Mouse (Mus musculus) embryonic facial prominence, embryonic 13.5 days (tissue): ENCODE results near the gene Adcy4. TPM values are rescaled to one million over a fixed set of nuclear protein-coding genes. Genes with fewer than 3 reads are reported as not detected.

Experiments
- ATAC-seq: fragments of 200-750 bp; cut with Nextera tagmentation; 2 replicates; pipeline ENCODE4 v1.8.0; 2017; ENCODE audit warnings: low read depth; ENCODE audit not compliant: insufficient number of reproducible peaks, insufficient read depth, low FRiP score, low TSS enrichment
- H3K27ac ChIP-seq: fragments of 300-500 bp; sonication (generic); 2 replicates; pipeline ENCODE4 v1.5.1; 2015; ENCODE audit warnings: moderate library complexity, mild to moderate bottlenecking, inconsistent platforms
- H3K27me3 ChIP-seq: fragments of 300-500 bp; sonication (generic); 2 replicates; pipeline ENCODE4 v1.6.1; 2015; ENCODE audit warnings: mild to moderate bottlenecking, inconsistent platforms
- H3K36me3 ChIP-seq: fragments of 300-500 bp; sonication (generic); 2 replicates; pipeline ENCODE4 v1.6.1; 2015; ENCODE audit warnings: mild to moderate bottlenecking, inconsistent platforms
- H3K4me1 ChIP-seq: fragments of 300-500 bp; sonication (generic); 2 replicates; pipeline ENCODE4 v1.6.1; 2015; ENCODE audit warnings: inconsistent platforms
- H3K4me2 ChIP-seq: fragments of 300-500 bp; sonication (generic); 2 replicates; pipeline ENCODE4 v1.6.1; 2015; ENCODE audit warnings: moderate library complexity, mild to moderate bottlenecking, inconsistent platforms
- H3K4me3 ChIP-seq: fragments of 300-500 bp; sonication (generic); 2 replicates; pipeline ENCODE4 v1.5.1; 2015; ENCODE audit warnings: mild to moderate bottlenecking, inconsistent platforms
- H3K9ac ChIP-seq: fragments of 300-500 bp; sonication (generic); 2 replicates; pipeline ENCODE4 v1.6.1; 2015; ENCODE audit warnings: mild to moderate bottlenecking, inconsistent platforms
- H3K9me3 ChIP-seq: fragments of 300-500 bp; sonication (generic); 2 replicates; pipeline ENCODE4 v1.6.1; 2016; ENCODE audit warnings: inconsistent platforms
- WGBS: fragments of 180-500 bp; shearing (Covaris S2); methylation state at CpG from one replicate; pipeline ENCODE4 v1.1.7; 2015; ENCODE audit warnings: mixed read lengths; 5-methylcytosine and 5-hydroxymethylcytosine counted together
- polyA plus RNA-seq: library from polyadenylated mRNA; unstranded; fragments of >200 nt; fragmentation: Nextera tagmentation; extraction: Ambion mirVana; gene quantifications from 2 replicates; pipeline ENCODE4 v1.2.1, GENCODE M21; 2015

Gene Adcy4
- polyA plus RNA-seq, 1 experiment from 2014 or later: 20.2 TPM

GRCm38 (mm10) chr14:55787731-55788130, 3.8 kb upstream of the Adcy4 start:
- WGBS: 40% methylated on average over 11 of the region's 11 CpGs
- Histone ChIP-seq H3K4me2 (peak overlapping the region; percentile 91), H3K4me1 (peaks cover 20% of the 10 kb centered on the region), H3K9ac (peak overlapping the region; percentile 71), H3K27ac (no peak overlapping the region), H3K4me3 (peak overlapping the region; percentile 56), H3K27me3 (peaks cover 60% of the 10 kb centered on the region), H3K36me3 (peaks cover 6% of the 10 kb centered on the region), H3K9me3 (no peaks in the 10 kb centered on the region)
- ATAC-seq: no peak

DNA sequence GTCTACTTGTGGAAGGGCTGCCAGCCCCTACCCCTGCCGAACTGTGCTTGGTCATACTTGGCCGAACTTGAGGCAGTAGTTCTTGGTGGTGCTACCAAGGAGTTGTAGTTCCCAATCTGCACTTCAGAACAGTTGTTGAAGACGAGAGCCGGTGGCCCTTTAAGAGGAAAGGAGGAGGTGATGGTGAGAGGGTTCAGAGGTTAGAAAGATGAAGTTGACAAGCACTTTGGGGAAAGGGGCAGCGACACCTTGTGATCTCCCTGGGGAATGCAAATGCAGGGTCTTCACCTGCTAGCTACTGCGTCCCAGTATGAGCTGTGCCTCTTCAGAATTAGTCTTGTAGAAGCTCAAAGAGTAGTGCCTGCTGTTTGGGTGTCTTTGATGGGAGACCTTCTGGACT, 1.3 kb upstream of the Adcy4 start:
- Histone ChIP-seq H3K9me3 (no peaks in the 10 kb centered on the region), H3K4me2 (no peak overlapping the region), H3K36me3 (peaks cover 6% of the 10 kb centered on the region), H3K4me3 (no peak overlapping the region), H3K27me3 (peaks cover 64% of the 10 kb centered on the region), H3K4me1 (peaks cover 41% of the 10 kb centered on the region), H3K9ac (no peak overlapping the region), H3K27ac (no peak overlapping the region)
- no peak for ATAC-seq
- WGBS: 25% methylated on average over 6 of the region's 6 CpGs

- peak overlapping the region; percentile 75 for H3K9ac ChIP-seq
- peaks cover 56% of the 10 kb centered on the region for H3K27me3 ChIP-seq
Measured at GRCm38 (mm10) chr14:55783171-55783957, 531 bp downstream of the Adcy4 start.

DNA sequence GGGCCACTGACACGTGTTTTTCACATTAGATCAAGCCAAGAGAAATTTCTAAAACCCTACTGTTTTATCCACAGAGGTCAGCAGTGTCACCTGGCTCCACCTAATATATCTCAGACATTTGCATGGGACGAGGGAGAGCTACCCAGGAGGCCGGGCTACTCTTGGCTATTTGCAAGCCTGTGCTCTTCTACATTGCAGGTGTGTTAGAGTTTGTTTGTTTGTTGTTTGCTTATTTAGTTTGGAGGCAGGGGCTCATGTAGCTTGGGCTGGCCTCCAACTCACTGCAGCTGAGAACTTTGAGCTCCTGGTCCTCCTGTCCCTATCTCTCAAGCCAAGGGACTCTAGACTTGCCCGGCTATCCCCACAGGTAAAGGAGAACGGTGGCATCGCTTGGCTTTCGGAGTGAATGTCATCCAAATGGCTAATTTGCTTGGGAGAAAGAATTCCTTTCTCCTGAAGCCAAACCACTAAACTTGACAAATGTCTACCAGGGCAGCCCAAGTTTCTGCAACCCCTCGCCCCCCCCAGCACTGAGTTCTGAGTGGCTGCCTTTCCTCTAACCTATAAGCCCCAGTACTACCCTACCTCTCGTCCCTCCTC, 1.4 kb downstream of the Adcy4 start:
- 39% methylated on average over 9 of the region's 9 CpGs for WGBS
- Histone ChIP-seq H3K4me1 (peaks cover 31% of the 10 kb centered on the region), H3K9ac (peak overlapping the region; percentile 75), H3K36me3 (peaks cover 27% of the 10 kb centered on the region), H3K27ac (peak overlapping the region; percentile 89), H3K27me3 (peaks cover 47% of the 10 kb centered on the region), H3K4me3 (peak overlapping the region; percentile 55), H3K4me2 (peak overlapping the region; percentile 87), H3K9me3 (no peaks in the 10 kb centered on the region)
- ATAC-seq: no peak

More at GRCm38 (mm10) chr14:55783171-55783957, 531 bp downstream of the Adcy4 start:
- H3K4me1 ChIP-seq: peaks cover 40% of the 10 kb centered on the region
- peak overlapping the region; percentile 87 for H3K4me2 ChIP-seq
- peak overlapping the region; percentile 89 for H3K27ac ChIP-seq
- H3K36me3 ChIP-seq: peaks cover 18% of the 10 kb centered on the region
- no peaks in the 10 kb centered on the region for H3K9me3 ChIP-seq
- WGBS: 1% methylated on average over 31 of the region's 31 CpGs
- ATAC-seq: 0 out of 2 replicates have a peak, but pooled peaks have one; percentile 34
- H3K4me3 ChIP-seq: peak overlapping the region; percentile 55

DNA sequence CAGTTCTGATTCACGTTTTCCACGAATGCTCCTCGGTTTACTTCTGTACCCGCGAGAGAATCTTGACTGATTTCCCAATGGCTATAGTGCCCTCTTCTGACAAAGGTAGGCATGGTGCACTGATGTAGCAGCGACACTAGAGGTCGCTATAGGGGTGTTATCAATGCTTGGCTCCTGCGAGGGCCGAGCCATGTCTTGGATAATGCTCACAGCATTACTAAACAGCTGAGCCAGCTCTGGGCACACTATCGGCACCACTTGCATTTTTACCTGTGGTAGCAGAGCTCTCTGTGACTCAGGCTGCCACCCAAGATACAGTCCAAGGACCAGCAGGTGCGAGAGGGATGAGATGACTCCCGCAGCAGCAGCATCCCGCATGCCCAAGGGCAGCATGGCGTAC, 2.6 kb downstream of the Adcy4 start:
- Histone ChIP-seq H3K27ac (peak overlapping the region; percentile 28; the same call in 1 of the 2 replicates), H3K9ac (0 out of 2 replicates have a peak overlapping the region, but pooled peaks have one; percentile 55), H3K4me1 (peaks cover 31% of the 10 kb centered on the region), H3K4me3 (peak overlapping the region; percentile 55), H3K4me2 (peak overlapping the region; percentile 87), H3K27me3 (peaks cover 36% of the 10 kb centered on the region), H3K9me3 (no peaks in the 10 kb centered on the region), H3K36me3 (peaks cover 32% of the 10 kb centered on the region)
- 10% methylated on average over 14 of the region's 14 CpGs for WGBS
- ATAC-seq: 0 out of 2 replicates have a peak, but pooled peaks have one; percentile 22

- 82% methylated on average over 11 of the region's 11 CpGs for WGBS
- peaks cover 27% of the 10 kb centered on the region for H3K36me3 ChIP-seq
- H3K4me2 ChIP-seq: peak overlapping the region; percentile 87
- H3K9me3 ChIP-seq: no peaks in the 10 kb centered on the region
- H3K27ac ChIP-seq: no peak overlapping the region
- peak overlapping the region; percentile 23; the same call in 1 of the 2 replicates for H3K9ac ChIP-seq
- no peak overlapping the region for H3K4me3 ChIP-seq
- no peak for ATAC-seq
- peaks cover 30% of the 10 kb centered on the region for H3K27me3 ChIP-seq
- H3K4me1 ChIP-seq: peaks cover 31% of the 10 kb centered on the region
Measured at GRCm38 (mm10) chr14:55780736-55781135, 3.2 kb downstream of the Adcy4 start.

DNA sequence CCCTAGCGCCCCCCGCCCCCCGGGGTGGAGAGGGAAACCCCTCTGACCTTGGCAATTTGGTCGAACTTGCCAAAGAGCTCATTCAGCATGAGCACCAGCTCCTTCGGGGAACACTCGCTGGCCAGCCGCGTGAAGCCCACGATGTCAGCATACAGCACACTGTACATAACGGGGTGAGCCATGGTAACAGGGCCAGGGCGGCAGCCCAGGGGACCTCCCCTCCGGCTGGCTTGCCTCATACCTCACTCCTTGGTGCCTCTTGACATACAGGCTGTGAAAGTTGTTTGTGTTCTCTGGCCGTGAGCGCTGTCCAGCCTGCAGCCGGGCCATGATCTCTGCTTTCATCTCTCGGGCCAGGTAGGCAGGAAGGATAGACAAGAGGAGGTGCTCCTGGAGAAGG, 4.2 kb downstream of the Adcy4 start:
- WGBS: 60% methylated on average over 16 of the region's 16 CpGs
- H3K36me3 ChIP-seq: peaks cover 27% of the 10 kb centered on the region
- no peak overlapping the region for H3K4me2 ChIP-seq
- H3K9me3 ChIP-seq: no peaks in the 10 kb centered on the region
- peaks cover 31% of the 10 kb centered on the region for H3K4me1 ChIP-seq
- no peak overlapping the region for H3K4me3 ChIP-seq
- no peak overlapping the region for H3K27ac ChIP-seq
- peaks cover 19% of the 10 kb centered on the region for H3K27me3 ChIP-seq
- no peak for ATAC-seq
- no peak overlapping the region for H3K9ac ChIP-seq

GRCm38 (mm10) chr14:55778686-55779085, 5.2 kb downstream of the Adcy4 start:
- H3K4me3 ChIP-seq: no peak overlapping the region
- H3K9me3 ChIP-seq: no peaks in the 10 kb centered on the region
- H3K4me1 ChIP-seq: peaks cover 25% of the 10 kb centered on the region
- no peak for ATAC-seq
- H3K27me3 ChIP-seq: peaks cover 10% of the 10 kb centered on the region
- no peak overlapping the region for H3K4me2 ChIP-seq
- H3K36me3 ChIP-seq: peaks cover 27% of the 10 kb centered on the region
- no peak overlapping the region for H3K27ac ChIP-seq
- 89% methylated on average over 15 of the region's 15 CpGs for WGBS
- H3K9ac ChIP-seq: no peak overlapping the region

GRCm38 (mm10) chr14:55777806-55778205, 6.1 kb downstream of the Adcy4 start:
- Histone ChIP-seq H3K27me3 (peaks cover 12% of the 10 kb centered on the region; the same call in 1 of the 2 replicates), H3K4me3 (no peak overlapping the region), H3K36me3 (peaks cover 27% of the 10 kb centered on the region), H3K4me2 (no peak overlapping the region), H3K9me3 (no peaks in the 10 kb centered on the region), H3K4me1 (peaks cover 22% of the 10 kb centered on the region), H3K27ac (no peak overlapping the region), H3K9ac (no peak overlapping the region)
- ATAC-seq: no peak
- 90% methylated on average over 11 of the region's 11 CpGs for WGBS

DNA sequence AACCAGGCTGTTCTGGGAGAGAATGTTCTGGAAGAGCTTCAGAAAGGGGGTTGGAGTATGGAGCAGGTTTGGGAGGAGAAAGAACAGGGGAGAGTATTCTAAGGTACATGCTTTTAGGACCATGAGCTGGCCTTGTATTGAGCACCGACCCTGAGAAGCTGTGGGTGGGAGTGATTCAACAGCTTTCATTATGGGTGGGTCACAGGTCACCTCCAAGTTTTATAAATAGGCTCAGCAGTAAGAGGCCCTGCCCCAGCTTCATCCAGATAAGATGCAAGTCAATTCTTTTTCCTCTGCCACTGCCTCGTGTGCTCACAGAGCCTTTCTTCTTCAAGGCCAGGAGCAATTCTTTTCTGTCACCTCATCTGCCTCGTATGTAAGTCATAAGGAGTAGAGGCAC, 6.7 kb downstream of the Adcy4 start:
- WGBS: 50% methylated on average over 3 of the region's 3 CpGs
- no peak for ATAC-seq
- H3K4me1 ChIP-seq: peaks cover 16% of the 10 kb centered on the region
- H3K4me2 ChIP-seq: no peak overlapping the region
- H3K27me3 ChIP-seq: peaks cover 6% of the 10 kb centered on the region; the same call in 1 of the 2 replicates
- H3K4me3 ChIP-seq: no peak overlapping the region
- no peak overlapping the region for H3K27ac ChIP-seq
- no peak overlapping the region for H3K9ac ChIP-seq
- H3K36me3 ChIP-seq: peaks cover 27% of the 10 kb centered on the region
- no peaks in the 10 kb centered on the region for H3K9me3 ChIP-seq

DNA sequence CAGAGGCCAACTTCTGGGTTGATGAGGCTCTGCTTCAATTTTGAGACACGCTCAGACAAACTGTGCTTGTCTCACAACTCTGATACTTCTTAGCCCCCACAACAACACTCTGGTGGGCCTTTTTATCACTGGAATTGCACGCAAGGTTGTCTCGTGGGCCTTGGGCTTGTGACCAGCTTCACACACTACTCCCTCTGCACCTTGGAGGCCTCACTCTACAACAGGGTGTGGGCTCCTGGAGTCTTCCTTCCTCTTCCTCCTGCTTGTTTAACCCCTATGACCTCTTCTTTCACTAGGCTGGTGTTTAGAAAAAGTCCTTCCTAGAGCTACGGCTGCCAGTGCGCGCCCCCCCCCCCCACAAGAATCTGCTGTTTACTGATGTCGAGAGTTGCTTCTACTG, 7.2 kb downstream of the Adcy4 start:
- Histone ChIP-seq H3K4me3 (no peak overlapping the region), H3K27me3 (0 out of 2 replicates have a peak, but pooled peaks cover 5% of the 10 kb centered on the region), H3K9me3 (no peaks in the 10 kb centered on the region), H3K4me2 (no peak overlapping the region), H3K4me1 (peaks cover 11% of the 10 kb centered on the region), H3K9ac (no peak overlapping the region), H3K36me3 (peaks cover 27% of the 10 kb centered on the region), H3K27ac (no peak overlapping the region)
- WGBS: 52% methylated on average over 7 of the region's 7 CpGs
- no peak for ATAC-seq
